Mouse (Mus musculus) urinary bladder, postnatal 14 days (tissue): ENCODE measurements around the gene Apopt1.

Experiments
- DNase-seq: peaks from one replicate; pipeline ENCODE4 v3.0.0; 2021; ENCODE audit warnings: low spot score

The Apopt1 gene

GRCm38 (mm10) chr12:111713004-111713651 lies at the start of gene Apopt1, which contains the start of gene Bag5:
Gene Apopt1 (plus strand): TSS chr12:111713261.
Gene Bag5 (minus strand): TSS chr12:111713257.
- DNase-seq: peak; percentile 92

GRCm38 (mm10) chr12:111664144-111664634 lies 48.9 kb upstream of the Apopt1 start:
- peak; percentile 67 for DNase-seq

GRCm38 (mm10) chr12:111665041-111665880 lies 47.8 kb upstream of the Apopt1 start:
- peak; percentile 42 for DNase-seq

GRCm38 (mm10) chr12:111666380-111666779 lies 46.7 kb upstream of the Apopt1 start:
- DNase-seq: no peak

GRCm38 (mm10) chr12:111667421-111667820 lies 45.6 kb upstream of the Apopt1 start:
- no peak for DNase-seq

DNA sequence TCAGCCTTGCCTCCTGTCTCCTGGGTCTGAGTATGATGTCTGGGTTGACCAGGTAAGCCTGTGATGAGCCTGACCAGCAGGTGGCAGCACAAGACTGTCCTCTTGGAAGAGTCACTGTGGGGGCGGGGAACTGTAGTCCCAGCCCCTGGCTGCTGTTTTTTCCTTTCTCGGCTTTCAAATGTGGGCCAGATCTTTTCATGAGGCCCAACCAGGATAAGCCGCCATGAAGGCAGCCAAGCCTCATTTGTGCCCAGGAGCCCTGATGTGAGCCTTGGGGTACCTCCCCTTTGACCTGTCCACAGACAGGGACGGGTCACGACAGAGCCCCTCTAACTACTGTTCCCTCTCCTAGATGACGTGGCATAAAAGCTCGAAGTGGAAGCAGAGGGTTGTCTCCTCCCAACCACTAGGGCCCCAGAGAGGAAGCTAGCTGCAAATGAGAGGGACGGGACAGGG lies 44.6 kb upstream of the Apopt1 start:
- peak; percentile 98 for DNase-seq

GRCm38 (mm10) chr12:111669000-111669788 lies 43.9 kb upstream of the Apopt1 start:
- peak; percentile 40 for DNase-seq

- DNase-seq: no peak
Observed at GRCm38 (mm10) chr12:111669961-111670360, 43.1 kb upstream of the Apopt1 start.

DNA sequence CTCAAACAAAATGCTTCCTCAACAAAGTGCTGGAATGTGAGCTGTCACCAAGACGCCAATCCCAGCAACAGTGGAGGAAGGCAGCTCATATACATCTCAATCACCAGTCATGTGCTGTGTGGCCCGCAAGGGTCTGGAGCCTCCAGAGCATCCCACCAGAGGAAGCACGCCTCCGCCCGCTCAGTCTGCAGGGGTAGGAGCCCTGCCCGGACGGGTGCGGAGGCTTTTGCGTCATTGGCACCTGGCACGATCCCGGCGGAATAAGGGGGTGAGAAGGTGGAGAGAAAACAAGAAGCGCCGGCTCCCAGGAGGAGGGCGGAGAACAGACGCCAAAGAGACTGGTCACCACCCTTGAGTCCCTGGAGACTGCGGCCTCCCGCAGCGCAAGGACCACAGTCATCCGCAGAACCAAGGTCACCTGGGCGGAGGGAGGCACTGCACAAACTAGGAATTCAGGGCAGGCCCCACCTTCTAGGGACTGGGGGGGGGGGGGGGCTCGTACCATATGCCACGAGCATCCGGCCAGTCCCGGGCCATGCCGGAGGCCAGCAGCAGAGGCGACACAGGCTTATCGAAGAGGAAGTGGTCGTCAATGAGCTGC lies 42.6 kb upstream of the Apopt1 start:
- DNase-seq: peak; percentile 42

- DNase-seq: no peak
Observed at GRCm38 (mm10) chr12:111670976-111671375, 42.1 kb upstream of the Apopt1 start.

- DNase-seq: peak; percentile 60
Observed at GRCm38 (mm10) chr12:111671431-111671902, 41.6 kb upstream of the Apopt1 start.

- DNase-seq: peak; percentile 73
Observed at GRCm38 (mm10) chr12:111672176-111672575, 40.9 kb upstream of the Apopt1 start, which contains the start of gene Ckb. Gene Ckb (minus strand): TSS chr12:111672338.

DNA sequence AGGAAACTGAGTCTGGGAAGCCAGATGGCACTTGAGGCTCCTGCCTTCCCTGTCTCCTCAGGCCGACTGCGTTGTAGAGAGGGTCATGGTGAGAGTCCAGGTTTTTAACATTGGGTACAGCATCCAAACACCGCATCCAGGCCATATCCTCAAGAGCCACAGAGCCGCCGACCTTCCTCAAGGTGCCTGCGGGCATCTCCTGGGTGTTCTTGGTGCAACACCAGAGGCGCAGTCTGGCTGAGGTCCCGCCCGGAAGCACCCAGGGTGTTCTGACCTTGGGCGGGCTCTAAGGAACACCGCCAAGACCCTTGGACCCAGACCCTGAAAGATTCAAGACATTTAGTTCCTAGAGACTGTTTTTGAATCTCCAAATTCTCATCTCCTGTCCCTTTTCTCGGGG lies 40.5 kb upstream of the Apopt1 start:
- DNase-seq: peak; percentile 16

- no peak for DNase-seq
Observed at GRCm38 (mm10) chr12:111674850-111675486, 38.1 kb upstream of the Apopt1 start.

DNA sequence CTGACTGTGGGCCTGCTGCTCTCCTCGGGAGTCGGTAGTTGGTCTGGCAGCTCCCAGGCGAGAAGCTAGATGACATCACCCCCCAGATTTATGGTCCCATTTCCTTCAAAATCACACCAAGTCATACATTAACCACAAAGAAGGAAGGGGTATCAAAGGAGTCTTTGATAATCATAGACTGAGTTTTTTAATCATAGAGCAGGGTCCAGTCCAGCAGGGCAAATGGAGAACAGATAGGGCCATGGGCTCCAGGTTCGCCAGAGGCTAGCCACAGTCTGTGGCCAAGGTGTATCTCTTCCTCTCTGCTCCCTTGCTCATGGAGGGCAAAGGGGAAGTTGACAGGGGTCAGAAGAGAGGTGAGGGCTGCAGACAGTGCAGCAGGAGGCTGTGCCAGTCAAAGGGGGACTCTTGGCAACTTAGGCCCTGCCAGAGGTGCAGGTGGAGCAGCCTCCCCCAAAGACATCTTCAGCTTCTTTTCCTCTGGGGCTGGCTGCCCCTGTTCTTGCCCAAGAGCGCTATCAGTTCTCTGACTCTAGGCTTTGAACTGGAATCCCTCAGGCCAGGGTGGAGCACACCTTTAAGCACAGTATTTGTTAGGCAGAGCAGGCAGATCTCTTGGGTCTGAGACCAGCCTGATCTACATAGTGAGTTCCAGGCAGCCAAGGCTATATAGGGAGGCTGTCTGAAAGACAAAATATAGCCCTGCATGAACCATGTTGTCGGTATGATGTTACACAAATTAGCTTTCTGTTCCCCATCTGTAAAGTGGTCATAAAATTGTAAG lies 37.1 kb upstream of the Apopt1 start:
- DNase-seq: no peak

DNA sequence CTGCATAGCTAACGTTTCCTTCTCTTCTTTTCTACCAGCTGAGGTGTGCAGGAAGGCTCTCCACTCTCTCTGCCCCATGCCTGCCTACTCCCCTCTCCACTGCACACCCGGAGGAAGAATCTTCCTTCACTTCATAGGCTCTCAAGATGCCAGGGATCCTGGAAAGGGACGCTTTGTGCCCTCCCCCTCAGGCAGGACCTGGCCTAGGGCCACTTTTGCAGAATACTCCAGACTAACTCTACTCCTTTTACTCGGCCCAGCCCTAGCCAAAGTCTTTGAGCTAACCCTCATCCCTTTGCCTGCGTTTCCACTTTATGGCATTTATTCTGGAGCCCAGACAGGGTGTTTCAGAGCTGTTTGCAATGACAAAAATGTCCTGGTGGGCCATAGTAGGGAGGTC lies 35.6 kb upstream of the Apopt1 start:
- DNase-seq: peak; percentile 56

GRCm38 (mm10) chr12:111677882-111678669 lies 35.0 kb upstream of the Apopt1 start, which contains the start of gene Trmt61a:
Gene Trmt61a (plus strand): TSS chr12:111678105.
- DNase-seq: peak; percentile 93

- DNase-seq: no peak
Observed at GRCm38 (mm10) chr12:111678670-111678933, 34.5 kb upstream of the Apopt1 start.

DNA sequence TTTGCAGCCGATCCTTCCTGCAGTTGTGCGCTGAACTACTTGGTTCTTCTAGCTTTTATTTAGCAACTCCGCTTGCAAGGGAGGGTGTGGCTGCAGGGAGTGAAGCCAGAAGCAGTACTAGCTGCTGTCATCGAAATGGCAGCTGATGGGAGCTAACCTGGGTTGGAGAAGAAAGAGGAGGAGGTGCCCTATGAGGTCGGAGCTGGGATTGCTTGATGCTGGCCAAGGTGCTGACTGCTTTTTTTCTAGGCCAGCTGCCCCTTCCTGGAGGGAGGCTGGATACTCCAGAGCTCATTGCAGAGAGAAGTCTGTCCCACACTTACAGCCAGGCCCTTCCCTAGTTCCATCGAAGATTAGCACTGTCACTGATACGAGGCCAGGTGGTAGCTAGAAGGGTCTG lies 34.1 kb upstream of the Apopt1 start:
- DNase-seq: no peak

DNA sequence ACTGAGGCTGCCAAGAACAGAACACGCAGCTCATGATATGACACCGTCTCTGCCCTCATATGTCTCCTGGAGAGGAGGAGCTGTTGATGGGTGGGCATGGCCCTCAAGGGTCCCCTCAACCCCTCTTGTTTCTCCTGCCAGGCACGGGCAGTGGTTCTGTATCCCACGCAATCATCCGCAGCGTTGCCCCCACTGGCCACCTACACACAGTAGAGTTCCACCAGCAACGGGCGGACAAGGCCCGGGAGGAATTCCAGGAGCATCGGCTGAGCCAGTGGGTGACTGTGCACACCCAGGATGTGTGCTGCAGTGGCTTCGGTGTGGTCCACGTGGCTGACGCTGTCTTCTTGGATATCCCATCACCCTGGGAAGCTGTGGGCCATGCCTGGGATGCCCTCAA lies 32.4 kb upstream of the Apopt1 start:
- no peak for DNase-seq
